22 mouse cellular contexts compared by ENCODE assay signal in genomic region chr13:36056925-36057324, GRCm38 (mm10).
DNase-seq lines count a peak whose midpoint lies in the region; ATAC-seq and TF ChIP-seq lines count a peak whose summit lies in the region.
"Had no signal": no experiment of that assay in that cellular context is flagged by ENCODE, and none has a peak within 500 bp of the region (broad histone marks: within the 10 kb centered on the region; RNA-seq: fewer than 3 reads in every experiment).

No protein-coding gene starts in this region.

- H3K27me3 ChIP-seq in stomach, embryonic 15.5 days (replicated peaks) = no peaks in the 10 kb centered on the region
- H3K27me3 ChIP-seq in stomach, postnatal 0 days (ENCODE audit: control insufficient read depth, insufficient read depth, low read length) = no peaks in the 10 kb centered on the region
- no peaks in the 10 kb centered on the region for H3K27me3 ChIP-seq in liver, embryonic 16.5 days (ENCODE audit: control insufficient read depth, insufficient read depth, low read depth, low read length)
- H3K27me3 ChIP-seq in forebrain, embryonic 16.5 days (replicated peaks; ENCODE audit: control insufficient read depth, insufficient read depth, low read length) = no peaks in the 10 kb centered on the region
- H3K27me3 ChIP-seq: embryonic facial prominence, embryonic 12.5 days; heart, embryonic 13.5 days had no signal

- no peak for TF ChIP-seq EP300 in stomach, postnatal 0 days (optimal IDR thresholded peaks at IDR 0.05)

- WGBS in stomach, embryonic 15.5 days = 78% methylated on average over 4 of the region's 4 CpGs
- 82% methylated on average over 4 of the region's 4 CpGs for WGBS in stomach, postnatal 0 days
- WGBS in liver, embryonic 16.5 days (ENCODE audit: insufficient replicate concordance) = 28% methylated on average over 4 of the region's 4 CpGs
- 92% methylated on average over 4 of the region's 4 CpGs for WGBS in forebrain, embryonic 16.5 days

- H3K27ac ChIP-seq in stomach, embryonic 15.5 days = no peak overlapping the region
- H3K27ac ChIP-seq in stomach, postnatal 0 days (replicated peaks) = no peak overlapping the region
- H3K27ac ChIP-seq in liver, embryonic 16.5 days (ENCODE audit: low read length) = peak overlapping the region; percentile 99
- H3K27ac ChIP-seq in forebrain, embryonic 16.5 days (ENCODE audit: low read length) = no peak overlapping the region
- H3K27ac ChIP-seq: embryonic facial prominence, embryonic 12.5 days; forebrain, embryonic 10.5 days; heart, embryonic 13.5 days; hindbrain, postnatal 0 days; limb, embryonic 10.5 days; macrophage had no signal

- no peaks in the 10 kb centered on the region for H3K36me3 ChIP-seq in stomach, embryonic 15.5 days
- H3K36me3 ChIP-seq in stomach, postnatal 0 days (ENCODE audit: control insufficient read depth, insufficient read depth, low read length) = no peaks in the 10 kb centered on the region
- no peaks in the 10 kb centered on the region for H3K36me3 ChIP-seq in liver, embryonic 16.5 days (ENCODE audit: control insufficient read depth, insufficient read depth)
- H3K36me3 ChIP-seq in forebrain, embryonic 16.5 days (ENCODE audit: control insufficient read depth, insufficient read depth) = no peaks in the 10 kb centered on the region
- H3K36me3 ChIP-seq: embryonic facial prominence, embryonic 12.5 days; forebrain, embryonic 10.5 days; heart, embryonic 13.5 days; limb, embryonic 10.5 days had no signal

- no peaks in the 10 kb centered on the region for H3K4me1 ChIP-seq in stomach, embryonic 15.5 days
- H3K4me1 ChIP-seq in stomach, postnatal 0 days (replicated peaks; ENCODE audit: control insufficient read depth, insufficient read depth) = no peaks in the 10 kb centered on the region
- H3K4me1 ChIP-seq in liver, embryonic 16.5 days (ENCODE audit: control insufficient read depth, low read depth, low read length) = peaks cover 36% of the 10 kb centered on the region
- no peaks in the 10 kb centered on the region for H3K4me1 ChIP-seq in forebrain, embryonic 16.5 days (replicated peaks; ENCODE audit: control insufficient read depth, insufficient read depth, low read length)
- H3K4me1 ChIP-seq: embryonic facial prominence, embryonic 12.5 days; forebrain, embryonic 10.5 days had no signal

- peak; percentile 93; the same call in 1 of the 2 replicates for ATAC-seq in stomach, embryonic 15.5 days (ENCODE audit: insufficient read depth, low FRiP score, low read depth)
- ATAC-seq in stomach, postnatal 0 days (ENCODE audit: low FRiP score, low TSS enrichment) = no peak
- peak; percentile 92 for ATAC-seq in erythroid progenitor cell, adult 5-6 weeks (replicated peaks; ENCODE audit: low FRiP score, poor library complexity, severe bottlenecking)
- ATAC-seq in liver, embryonic 16.5 days (ENCODE audit: low read depth) = peak; percentile 98
- no peak for ATAC-seq in forebrain, embryonic 16.5 days
- no peak for ATAC-seq in frontal cortex, adult (ENCODE audit: low TSS enrichment)
- ATAC-seq: hindbrain, postnatal 0 days; midbrain, embryonic 16.5 days had no signal

- no peak overlapping the region for H3K4me2 ChIP-seq in stomach, embryonic 15.5 days
- no peak overlapping the region for H3K4me2 ChIP-seq in stomach, postnatal 0 days (replicated peaks; ENCODE audit: low read depth)
- peak overlapping the region; percentile 67 for H3K4me2 ChIP-seq in liver, embryonic 16.5 days (ENCODE audit: low read depth, low read length)
- no peak overlapping the region for H3K4me2 ChIP-seq in forebrain, embryonic 16.5 days (ENCODE audit: low read length)
- H3K4me2 ChIP-seq: embryonic facial prominence, embryonic 12.5 days; heart, embryonic 13.5 days had no signal

- DNase-seq in stomach, postnatal 0 days (ENCODE audit: low spot score) = no peak
- DNase-seq in spleen, postnatal 4 days (ENCODE audit: low spot score in 2 of 2) = peak; percentile 41 to 62
- DNase-seq in thymus, postnatal 10 days (ENCODE audit: low spot score in 2 of 2) = no peak
- DNase-seq: cerebellum, adult 2 months; gastrocnemius, postnatal 14 days; heart, postnatal 4 days; kidney, adult 8-10 months; kidney, postnatal 36 days; lung, adult 2 months; thymus, postnatal 4 days had no signal

- H3K4me3 ChIP-seq in stomach, embryonic 15.5 days (replicated peaks) = no peak overlapping the region
- H3K4me3 ChIP-seq in stomach, postnatal 0 days (ENCODE audit: low read depth, low read length) = no peak overlapping the region
- H3K4me3 ChIP-seq in liver, embryonic 16.5 days (ENCODE audit: low read depth, low read length) = peak overlapping the region; percentile 39
- no peak overlapping the region for H3K4me3 ChIP-seq in forebrain, embryonic 16.5 days (replicated peaks; ENCODE audit: low read length)
- H3K4me3 ChIP-seq: embryonic facial prominence, embryonic 12.5 days; forebrain, embryonic 10.5 days; heart, embryonic 13.5 days; limb, embryonic 10.5 days had no signal

- H3K9ac ChIP-seq in stomach, embryonic 15.5 days = no peak overlapping the region
- H3K9ac ChIP-seq in stomach, postnatal 0 days (ENCODE audit: low read length) = no peak overlapping the region
- H3K9ac ChIP-seq in liver, embryonic 16.5 days (ENCODE audit: low read depth, low read length) = peak overlapping the region; percentile 70
- no peak overlapping the region for H3K9ac ChIP-seq in forebrain, embryonic 16.5 days (replicated peaks; ENCODE audit: low read depth, low read length)
- H3K9ac ChIP-seq: embryonic facial prominence, embryonic 12.5 days; heart, embryonic 13.5 days had no signal

- TF ChIP-seq CTCF in stomach, postnatal 0 days (IDR thresholded peaks at IDR 0.05; ENCODE audit: low read depth) = no peak

- no peaks in the 10 kb centered on the region for H3K9me3 ChIP-seq in stomach, embryonic 15.5 days
- no peaks in the 10 kb centered on the region for H3K9me3 ChIP-seq in stomach, postnatal 0 days (ENCODE audit: control insufficient read depth, low read length)
- no peaks in the 10 kb centered on the region for H3K9me3 ChIP-seq in liver, embryonic 16.5 days (replicated peaks; ENCODE audit: control insufficient read depth, low read length)
- no peaks in the 10 kb centered on the region for H3K9me3 ChIP-seq in forebrain, embryonic 16.5 days (ENCODE audit: control insufficient read depth, low read length)
- H3K9me3 ChIP-seq: embryonic facial prominence, embryonic 12.5 days; forebrain, embryonic 10.5 days; heart, embryonic 13.5 days; limb, embryonic 10.5 days had no signal

Comparison
In these comparisons a context has a peak if more than half of its experiments do, and no peak if none do; other contexts are left out.
1. ATAC-seq: peak in stomach, embryonic 15.5 days (single experiment), erythroid progenitor cell, adult 5-6 weeks (single experiment) and liver, embryonic 16.5 days (single experiment); none in stomach, postnatal 0 days (single experiment), forebrain, embryonic 16.5 days (single experiment) and frontal cortex, adult (single experiment).
2. DNase-seq: peak in spleen, postnatal 4 days (2 of 2); none in stomach, postnatal 0 days (single experiment) and thymus, postnatal 10 days (0 of 2).